Mouse (Mus musculus): ENCODE data around the gene 4930432M17Rik.

- TF ChIP-seq CTCF (IDR thresholded peaks at IDR 0.05; ENCODE audit: low read depth, low read length) (no peak), POLR2A (IDR thresholded peaks at IDR 0.05; ENCODE audit: extremely low read depth, insufficient read depth, low read length) (no peak)
Measured at GRCm38 (mm10) chr3:121670462-121670861, at the start of gene 4930432M17Rik.

Measured in liver, adult 2 months (tissue).